Mouse (Mus musculus) kidney, embryonic 14.5 days (tissue): Measurements from ENCODE around the gene Lsm4. TPM values are rescaled to one million over a fixed set of nuclear protein-coding genes. Genes with fewer than 3 reads are reported as not detected.

Source experiments
- ATAC-seq: fragments of 200-750 bp; cut with Nextera tagmentation; 2 replicates; pipeline ENCODE4 v1.8.0; 2017; ENCODE audit warnings: moderate number of reproducible peaks, mild to moderate bottlenecking, moderate TSS enrichment, moderate library complexity; ENCODE audit not compliant: low FRiP score, low TSS enrichment
- H3K27ac ChIP-seq: fragments of 300-500 bp; sonication (generic); 2 replicates; pipeline ENCODE4 v1.5.1; 2014; ENCODE audit warnings: low read depth, mild to moderate bottlenecking, low read length, moderate library complexity, mixed read lengths
- H3K27me3 ChIP-seq: fragments of 300-500 bp; sonication (generic); 2 replicates; pipeline ENCODE4 v1.6.1; 2014; ENCODE audit warnings: mild to moderate bottlenecking, low read length; ENCODE audit not compliant: control insufficient read depth, insufficient read depth
- H3K36me3 ChIP-seq: fragments of 300-500 bp; sonication (generic); 2 replicates; pipeline ENCODE4 v1.6.1; 2014; ENCODE audit warnings: low read length, mixed read lengths; ENCODE audit not compliant: control insufficient read depth, insufficient read depth
- H3K4me1 ChIP-seq: fragments of 300-500 bp; sonication (generic); 2 replicates; pipeline ENCODE4 v1.6.1; 2014; ENCODE audit warnings: low read length, mixed read lengths; ENCODE audit not compliant: control insufficient read depth, insufficient read depth
- H3K4me2 ChIP-seq: fragments of 300-500 bp; sonication (generic); replicated peaks from 2 replicates; pipeline ENCODE4 v1.6.1; 2014; ENCODE audit warnings: low read depth, mild to moderate bottlenecking, low read length
- H3K4me3 ChIP-seq: fragments of 300-500 bp; sonication (generic); 2 replicates; pipeline ENCODE4 v1.5.1; 2014; ENCODE audit warnings: mild to moderate bottlenecking, low read length
- H3K9ac ChIP-seq: fragments of 300-500 bp; sonication (generic); 2 replicates; pipeline ENCODE4 v1.6.1; 2014; ENCODE audit warnings: low read depth, mild to moderate bottlenecking, low read length, moderate library complexity
- H3K9me3 ChIP-seq: fragments of 300-500 bp; sonication (generic); 2 replicates; pipeline ENCODE4 v1.6.1; 2016; ENCODE audit warnings: low read length; ENCODE audit not compliant: control insufficient read depth
- WGBS: fragments of 180-500 bp; shearing (Covaris S2); extraction: QIAGEN DNeasy Blood & Tissue Kit; methylation state at CpG from one replicate; pipeline ENCODE4 v1.1.7; 2014; 5-methylcytosine and 5-hydroxymethylcytosine counted together
- polyA plus RNA-seq: library from polyadenylated mRNA; unstranded; fragments of >200 nt; fragmentation: Nextera tagmentation; extraction: Ambion mirVana; gene quantifications from 2 replicates; pipeline ENCODE4 v1.2.1, GENCODE M21; 2014

The Lsm4 gene
- polyA plus RNA-seq, 1 experiment from 2014 or later, result 353 TPM

DNA sequence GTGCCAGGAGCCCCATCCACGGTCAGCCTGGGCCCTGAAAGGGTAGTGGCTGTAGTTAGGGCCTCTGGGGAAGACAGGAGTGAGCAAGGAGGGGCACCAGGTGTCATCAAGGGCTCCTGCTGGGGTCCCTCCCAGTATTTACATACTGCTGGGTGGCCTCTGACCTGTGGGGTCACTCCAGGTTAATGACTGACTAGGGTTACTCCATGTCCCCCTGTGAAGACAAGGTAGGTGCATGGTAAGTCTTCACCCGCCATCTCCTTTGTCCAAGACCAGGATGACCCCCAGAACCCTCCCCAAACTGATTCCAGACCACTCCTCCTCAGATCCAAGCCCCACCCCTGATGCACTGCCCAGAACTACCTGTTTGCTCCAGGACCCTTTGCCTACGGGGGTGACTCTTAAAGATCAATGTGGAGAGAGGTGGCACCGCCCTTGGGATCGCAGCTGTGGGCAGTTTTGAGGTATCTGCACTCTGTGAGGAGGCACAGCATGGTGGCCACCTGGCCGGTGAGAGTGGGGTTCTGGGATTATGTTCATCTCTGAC, 40.6 kb upstream of the Lsm4 start, which contains the start of gene Gdf15:
Gene Gdf15, minus strand, starts transcription at position 111 of the 547 bp plus-strand sequence.
- no peak within 1 kb of the TSS; the same call in 1 of the 2 replicates for H3K9ac ChIP-seq
- no peaks in the 10 kb centered on the region for H3K9me3 ChIP-seq
- no peaks in the 10 kb centered on the region for H3K36me3 ChIP-seq
- H3K4me2 ChIP-seq, result peak within 1 kb of the TSS; percentile 10; the same call in 1 of the 2 replicates
- no peak within 1 kb of the TSS for H3K4me3 ChIP-seq
- no peaks in the 10 kb centered on the region for H3K27me3 ChIP-seq
- WGBS, result 80% methylated on average over 6 of the region's 6 CpGs
- peaks cover 30% of the 10 kb centered on the region; the same call in 1 of the 2 replicates for H3K4me1 ChIP-seq
- H3K27ac ChIP-seq, result no peak within 1 kb of the TSS
- ATAC-seq, result no peak

DNA sequence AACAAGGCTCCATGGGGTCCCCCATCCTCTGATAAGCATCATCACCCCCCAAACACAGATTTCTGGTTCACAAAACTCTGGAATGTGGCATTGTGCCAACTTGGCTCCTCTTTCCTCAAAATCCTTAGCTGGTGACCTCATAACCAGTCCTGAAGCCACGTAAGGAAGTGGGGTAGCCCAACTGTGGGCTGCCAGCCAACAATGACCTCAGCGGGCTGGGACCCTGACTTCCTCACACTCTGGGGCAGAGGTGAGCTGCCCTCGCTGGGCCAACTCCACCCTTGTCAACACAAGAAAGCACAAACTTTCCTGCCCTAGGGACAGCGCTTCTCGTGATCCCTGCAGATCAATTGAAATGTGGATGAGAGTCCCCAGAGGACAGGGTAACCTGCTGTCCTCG, 39.0 kb upstream of the Lsm4 start:
- Histone ChIP-seq H3K27me3 (no peaks in the 10 kb centered on the region), H3K4me1 (peaks cover 30% of the 10 kb centered on the region; the same call in 1 of the 2 replicates)

DNA sequence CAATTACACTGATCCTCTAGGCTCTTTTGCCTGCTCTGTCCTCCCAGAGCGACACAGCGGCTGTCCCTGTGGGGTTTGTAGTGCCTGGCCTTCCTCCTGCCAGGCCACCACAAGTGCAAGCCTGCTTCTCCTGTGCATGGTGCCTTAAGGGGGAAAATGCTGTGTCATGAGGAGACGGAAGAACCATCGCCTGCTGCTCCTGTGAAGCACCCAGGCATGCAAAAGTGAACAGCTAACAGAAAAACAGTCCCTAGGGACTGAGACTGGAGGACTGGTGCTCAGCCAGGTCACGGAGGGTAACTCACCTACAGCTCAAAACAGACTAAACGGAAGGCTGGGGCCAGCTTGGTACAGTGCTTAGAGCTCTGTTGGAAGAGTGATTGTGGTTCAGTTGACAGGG, 37.5 kb upstream of the Lsm4 start:
- 54% methylated on average over 6 of the region's 6 CpGs for WGBS
- no peak for ATAC-seq
- Histone ChIP-seq H3K9ac (no peak overlapping the region), H3K27me3 (no peaks in the 10 kb centered on the region), H3K9me3 (no peaks in the 10 kb centered on the region), H3K4me2 (no peak overlapping the region), H3K36me3 (no peaks in the 10 kb centered on the region), H3K4me3 (no peak overlapping the region), H3K4me1 (peaks cover 20% of the 10 kb centered on the region; the same call in 1 of the 2 replicates), H3K27ac (peak overlapping the region; percentile 34; the same call in 1 of the 2 replicates)

More for the DNA sequence above, 39.0 kb upstream of the Lsm4 start:
- Histone ChIP-seq H3K36me3 (no peaks in the 10 kb centered on the region), H3K9me3 (no peaks in the 10 kb centered on the region), H3K27ac (no peak overlapping the region), H3K4me3 (no peak overlapping the region), H3K9ac (no peak overlapping the region), H3K4me2 (no peak overlapping the region)
- ATAC-seq, result no peak
- WGBS, result 45% methylated on average over 6 of the region's 6 CpGs

DNA sequence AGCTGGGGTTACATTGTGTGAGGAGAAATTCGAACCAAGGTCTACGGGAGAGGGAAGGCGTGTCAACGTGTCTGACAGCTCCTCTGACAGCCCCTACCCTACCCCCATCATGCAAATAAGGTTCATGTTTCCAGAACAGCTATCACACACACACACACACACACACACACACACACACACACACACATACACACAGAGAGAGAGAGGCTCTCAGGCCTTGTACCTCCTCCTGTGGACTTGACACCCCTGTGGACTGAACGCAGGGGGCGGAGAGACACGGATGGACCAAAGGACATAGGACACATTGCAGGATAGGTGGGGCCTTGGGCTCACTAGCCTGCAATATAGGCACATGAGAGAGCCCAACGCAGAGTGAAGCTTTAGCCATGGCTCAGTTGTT, 36.2 kb upstream of the Lsm4 start:
- WGBS, result 46% methylated on average over 8 of the region's 8 CpGs
- Histone ChIP-seq H3K4me2 (no peak overlapping the region), H3K27me3 (no peaks in the 10 kb centered on the region), H3K4me3 (no peak overlapping the region), H3K4me1 (0 out of 2 replicates have a peak, but pooled peaks cover 8% of the 10 kb centered on the region), H3K9ac (no peak overlapping the region), H3K9me3 (no peaks in the 10 kb centered on the region), H3K36me3 (no peaks in the 10 kb centered on the region), H3K27ac (no peak overlapping the region)
- ATAC-seq, result no peak

DNA sequence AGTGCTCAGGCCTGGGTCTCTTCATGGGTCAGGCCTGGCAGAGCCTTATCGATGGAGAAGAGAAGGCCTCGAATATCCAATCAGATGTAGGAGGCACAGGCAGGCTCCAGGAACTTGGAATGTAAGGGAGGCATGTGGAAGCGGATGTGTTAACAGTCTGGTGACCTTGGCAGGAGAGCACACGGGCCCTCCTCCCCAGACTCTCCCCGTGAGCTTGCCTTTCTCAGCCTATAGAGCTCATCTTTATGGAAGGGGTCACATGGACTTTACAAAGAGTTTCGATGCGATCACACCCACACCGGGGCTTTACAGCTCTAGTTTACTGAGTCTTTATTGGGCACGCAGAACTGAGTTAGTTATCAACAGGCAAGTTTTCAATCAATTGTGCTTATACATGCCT, 34.3 kb upstream of the Lsm4 start:
- no peaks in the 10 kb centered on the region for H3K27me3 ChIP-seq
- no peak for ATAC-seq
- no peaks in the 10 kb centered on the region for H3K9me3 ChIP-seq
- no peaks in the 10 kb centered on the region for H3K36me3 ChIP-seq
- 65% methylated on average over 9 of the region's 9 CpGs for WGBS
- no peak overlapping the region for H3K9ac ChIP-seq
- 0 out of 2 replicates have a peak, but pooled peaks cover 8% of the 10 kb centered on the region for H3K4me1 ChIP-seq
- no peak overlapping the region for H3K4me2 ChIP-seq
- no peak overlapping the region for H3K4me3 ChIP-seq
- no peak overlapping the region for H3K27ac ChIP-seq

DNA sequence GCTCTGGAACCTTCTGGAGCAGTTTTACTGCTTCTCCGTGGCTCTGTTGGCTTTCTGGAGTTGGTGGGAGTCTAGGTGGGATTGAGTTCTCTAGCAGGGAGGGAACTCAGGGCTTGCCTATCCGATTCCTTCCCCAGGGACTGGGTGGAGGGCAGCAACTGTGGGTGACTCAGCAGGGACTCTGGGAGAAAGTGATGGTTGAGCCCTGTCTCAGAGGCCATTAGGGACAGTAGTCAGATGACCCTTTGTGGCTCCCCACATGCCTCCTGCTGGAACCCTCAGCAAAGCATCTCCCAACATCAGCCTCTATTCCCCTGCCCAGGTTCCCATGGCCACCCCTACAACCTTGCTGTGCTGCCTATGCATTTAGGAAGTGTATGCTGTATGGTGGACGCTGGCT, 30.0 kb upstream of the Lsm4 start:
- WGBS, result 55% methylated on average over 3 of the region's 3 CpGs
- no peaks in the 10 kb centered on the region for H3K36me3 ChIP-seq
- no peak overlapping the region for H3K9ac ChIP-seq
- no peak overlapping the region for H3K4me3 ChIP-seq
- H3K4me1 ChIP-seq, result peaks cover 27% of the 10 kb centered on the region
- no peak overlapping the region for H3K27ac ChIP-seq
- H3K9me3 ChIP-seq, result no peaks in the 10 kb centered on the region
- no peak overlapping the region for H3K4me2 ChIP-seq
- no peaks in the 10 kb centered on the region for H3K27me3 ChIP-seq
- ATAC-seq, result no peak

DNA sequence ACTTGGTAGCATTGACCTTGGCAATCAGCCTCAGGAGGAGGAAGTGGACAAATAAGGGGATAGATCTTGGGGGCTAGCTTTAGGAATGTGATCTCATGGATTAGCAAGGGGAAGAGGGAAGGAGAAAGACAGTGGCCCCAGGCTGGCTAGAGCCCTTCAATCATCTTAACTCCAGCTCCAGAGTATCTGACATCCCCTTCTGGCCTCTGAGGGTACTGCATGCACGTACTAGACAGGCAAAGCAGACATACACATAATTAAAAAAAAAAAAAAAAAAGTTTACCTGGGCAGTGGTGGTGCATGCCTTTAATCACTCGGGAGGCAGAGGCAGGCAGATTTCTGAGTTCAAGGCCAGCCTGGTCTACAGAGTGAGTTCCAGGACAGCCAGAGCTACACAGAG, 29.0 kb upstream of the Lsm4 start:
- H3K27ac ChIP-seq, result no peak overlapping the region
- peaks cover 29% of the 10 kb centered on the region for H3K4me1 ChIP-seq
- H3K9me3 ChIP-seq, result no peaks in the 10 kb centered on the region
- no peaks in the 10 kb centered on the region for H3K36me3 ChIP-seq
- no peak for ATAC-seq
- no peak overlapping the region for H3K4me2 ChIP-seq
- no peak overlapping the region for H3K9ac ChIP-seq
- H3K4me3 ChIP-seq, result no peak overlapping the region
- H3K27me3 ChIP-seq, result no peaks in the 10 kb centered on the region
- 95% methylated on average over 2 of the region's 2 CpGs for WGBS

DNA sequence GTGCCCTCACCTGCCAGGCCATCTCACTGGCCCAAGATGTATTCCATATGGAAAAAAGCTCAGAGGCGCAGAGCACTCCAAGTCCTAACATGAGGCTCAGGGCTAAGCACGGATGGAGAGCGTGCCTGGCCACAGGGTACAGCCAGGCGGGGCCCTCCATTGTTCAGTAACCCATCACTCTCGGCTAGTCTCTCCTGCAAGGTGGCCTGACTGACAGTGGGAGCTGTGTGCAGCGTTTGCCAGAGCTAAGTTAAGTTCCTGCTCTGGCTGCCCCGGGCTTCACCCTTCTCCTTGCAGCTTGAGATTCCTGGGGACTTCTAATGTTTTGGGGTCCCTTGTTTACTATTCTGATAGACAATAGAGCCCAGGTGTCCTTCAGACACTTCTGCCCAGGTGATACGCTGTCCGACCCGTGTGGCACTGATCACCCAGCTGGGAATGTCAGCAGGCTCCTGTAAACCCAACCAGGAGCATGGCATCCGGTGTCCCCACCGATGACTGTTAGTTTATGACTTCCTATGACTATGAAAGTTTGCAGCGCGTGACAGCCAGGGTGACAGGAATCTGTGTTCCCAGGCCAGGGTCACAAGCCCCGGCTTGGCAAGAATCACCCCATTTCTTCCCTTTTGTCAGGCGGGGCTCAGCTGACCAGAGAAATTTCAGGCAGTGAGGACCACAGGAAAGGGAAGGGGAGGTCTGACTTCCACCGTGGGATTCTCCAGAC, 27.4 kb upstream of the Lsm4 start:
- no peak; the same call in 1 of the 2 replicates for ATAC-seq
- no peak overlapping the region for H3K4me2 ChIP-seq
- H3K9me3 ChIP-seq, result no peaks in the 10 kb centered on the region
- peaks cover 9% of the 10 kb centered on the region; the same call in 1 of the 2 replicates for H3K36me3 ChIP-seq
- 29% methylated on average over 17 of the region's 17 CpGs for whole genome bisulfite sequencing
- no peaks in the 10 kb centered on the region for H3K27me3 ChIP-seq
- H3K27ac ChIP-seq, result no peak overlapping the region
- no peak overlapping the region for H3K9ac ChIP-seq
- H3K4me3 ChIP-seq, result no peak overlapping the region
- peaks cover 34% of the 10 kb centered on the region for H3K4me1 ChIP-seq

DNA sequence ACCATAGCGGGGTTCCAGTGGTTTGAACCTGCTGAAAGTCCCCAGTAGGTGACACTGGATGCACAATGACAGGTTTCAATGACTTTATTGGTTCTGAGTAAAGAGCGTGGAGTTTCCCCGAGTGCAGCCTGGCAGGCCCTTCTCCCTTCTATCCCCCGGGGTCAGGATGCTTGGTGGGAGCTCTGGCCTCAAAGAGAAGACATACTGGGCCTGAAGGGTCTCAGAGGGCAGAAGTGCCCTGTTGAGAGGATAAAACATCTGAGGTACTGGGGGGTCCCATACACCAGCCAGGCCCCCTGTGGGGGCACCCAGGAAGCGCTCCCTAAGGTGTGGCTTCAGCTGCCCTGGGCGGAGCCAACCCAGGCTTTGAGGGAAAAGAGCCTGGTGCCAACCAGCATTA, 26.7 kb upstream of the Lsm4 start:
- Histone ChIP-seq H3K4me3 (no peak overlapping the region), H3K36me3 (peaks cover 16% of the 10 kb centered on the region), H3K9me3 (no peaks in the 10 kb centered on the region), H3K27me3 (no peaks in the 10 kb centered on the region), H3K9ac (peak overlapping the region; percentile 12; the same call in 1 of the 2 replicates), H3K27ac (no peak overlapping the region), H3K4me2 (no peak overlapping the region), H3K4me1 (peaks cover 34% of the 10 kb centered on the region)
- no peak for ATAC-seq
- WGBS, result 69% methylated on average over 6 of the region's 6 CpGs
